19 mouse cellular contexts compared by ENCODE assay signal in the genomic region with DNA sequence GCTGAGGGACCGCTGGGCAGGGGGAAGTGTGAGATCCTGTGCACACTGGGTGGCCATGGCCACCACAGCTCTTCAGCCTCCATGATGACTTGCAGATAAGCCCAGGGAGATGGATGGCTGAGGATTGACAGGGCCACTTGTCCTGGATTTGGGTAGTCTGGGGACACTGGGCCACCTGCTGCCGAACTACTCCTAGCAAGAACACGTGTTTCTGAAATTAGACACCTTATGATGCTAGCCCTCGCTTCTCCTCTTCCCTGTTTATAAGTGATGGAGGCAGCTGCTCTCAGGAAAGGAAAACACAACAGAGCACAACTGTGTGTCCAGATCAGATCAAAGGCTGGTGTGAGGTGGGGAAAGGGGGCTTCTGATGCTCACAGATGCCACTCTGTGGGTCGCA.
DNase-seq lines count a peak whose midpoint lies in the region; ATAC-seq and TF ChIP-seq lines count a peak whose summit lies in the region.
"Had no signal": no experiment of that assay in that cellular context is flagged by ENCODE, and none has a peak within 500 bp of the region (broad histone marks: within the 10 kb centered on the region; RNA-seq: fewer than 3 reads in every experiment).

No protein-coding gene starts in this region.

- no peak overlapping the region for H3K9ac ChIP-seq in midbrain, embryonic 11.5 days (ENCODE audit: low read length)
- H3K9ac ChIP-seq in midbrain, embryonic 13.5 days (replicated peaks): no peak overlapping the region
- H3K9ac ChIP-seq in embryonic facial prominence, embryonic 15.5 days: no peak overlapping the region
- no peak overlapping the region for H3K9ac ChIP-seq in limb, embryonic 12.5 days (replicated peaks)
- no peak overlapping the region for H3K9ac ChIP-seq in forebrain, postnatal 0 days
- H3K9ac ChIP-seq: forebrain, embryonic 12.5 days; heart, embryonic 13.5 days; hindbrain, embryonic 14.5 days; midbrain, embryonic 15.5 days had no signal

- H3K4me3 ChIP-seq in midbrain, embryonic 11.5 days (ENCODE audit: low read depth, low read length): no peak overlapping the region
- H3K4me3 ChIP-seq in midbrain, embryonic 13.5 days (replicated peaks): no peak overlapping the region
- H3K4me3 ChIP-seq in embryonic facial prominence, embryonic 15.5 days (replicated peaks): no peak overlapping the region
- no peak overlapping the region for H3K4me3 ChIP-seq in limb, embryonic 12.5 days (replicated peaks)
- H3K4me3 ChIP-seq in forebrain, postnatal 0 days (ENCODE audit: low read depth, low read length): no peak overlapping the region
- H3K4me3 ChIP-seq: forebrain, embryonic 12.5 days; heart, embryonic 13.5 days; midbrain, embryonic 15.5 days had no signal

- ATAC-seq in midbrain, embryonic 11.5 days (ENCODE audit: low FRiP score): no peak
- no peak for ATAC-seq in midbrain, embryonic 13.5 days
- ATAC-seq in embryonic facial prominence, embryonic 15.5 days (ENCODE audit: insufficient number of reproducible peaks, low FRiP score, low TSS enrichment, low read depth): peak; percentile 29; the same call in 1 of the 2 replicates
- ATAC-seq in limb, embryonic 12.5 days (ENCODE audit: insufficient number of reproducible peaks, insufficient read depth, low FRiP score, low TSS enrichment, low read depth): no peak
- ATAC-seq in forebrain, postnatal 0 days: no peak
- ATAC-seq: midbrain, embryonic 15.5 days had no signal

- DNase-seq in midbrain, embryonic 11.5 days (ENCODE audit: low spot score, missing footprints): peak; percentile 45
- no peak for DNase-seq in kidney, adult 11 months
- no peak for DNase-seq in forebrain, postnatal 0 days
- no peak for DNase-seq in kidney, postnatal 10 days
- DNase-seq: adrenal gland, adult 2 months; cerebellum, adult 8-10 months; kidney, adult 9 months; liver; lung, postnatal 10 days; retina, postnatal 1 day; right cerebral cortex, postnatal 4 days had no signal

- H3K4me2 ChIP-seq in midbrain, embryonic 11.5 days: no peak overlapping the region
- H3K4me2 ChIP-seq in midbrain, embryonic 13.5 days (replicated peaks): no peak overlapping the region
- no peak overlapping the region for H3K4me2 ChIP-seq in embryonic facial prominence, embryonic 15.5 days (replicated peaks)
- H3K4me2 ChIP-seq in limb, embryonic 12.5 days: no peak overlapping the region
- H3K4me2 ChIP-seq in forebrain, postnatal 0 days (ENCODE audit: low read depth): no peak overlapping the region
- H3K4me2 ChIP-seq: forebrain, embryonic 12.5 days; heart, embryonic 13.5 days; hindbrain, embryonic 14.5 days; midbrain, embryonic 15.5 days had no signal

- 81% methylated on average over 5 of the region's 5 CpGs for WGBS in midbrain, embryonic 11.5 days
- whole genome bisulfite sequencing in midbrain, embryonic 13.5 days: 81% methylated on average over 5 of the region's 5 CpGs
- 59% methylated on average over 5 of the region's 5 CpGs for WGBS in embryonic facial prominence, embryonic 15.5 days
- 42% methylated on average over 5 of the region's 5 CpGs for WGBS in limb, embryonic 12.5 days
- 85% methylated on average over 5 of the region's 5 CpGs for WGBS in forebrain, postnatal 0 days

- H3K36me3 ChIP-seq in midbrain, embryonic 11.5 days (ENCODE audit: control insufficient read depth, insufficient read depth, low read length): no peaks in the 10 kb centered on the region
- no peaks in the 10 kb centered on the region for H3K36me3 ChIP-seq in midbrain, embryonic 13.5 days
- no peaks in the 10 kb centered on the region for H3K36me3 ChIP-seq in embryonic facial prominence, embryonic 15.5 days
- H3K36me3 ChIP-seq in limb, embryonic 12.5 days: no peaks in the 10 kb centered on the region
- H3K36me3 ChIP-seq in forebrain, postnatal 0 days (ENCODE audit: insufficient read depth): no peaks in the 10 kb centered on the region
- H3K36me3 ChIP-seq: forebrain, embryonic 12.5 days; heart, embryonic 13.5 days; midbrain, embryonic 15.5 days had no signal

- no peaks in the 10 kb centered on the region for H3K9me3 ChIP-seq in midbrain, embryonic 11.5 days (ENCODE audit: control insufficient read depth, low read length)
- H3K9me3 ChIP-seq in midbrain, embryonic 13.5 days: no peaks in the 10 kb centered on the region
- H3K9me3 ChIP-seq in embryonic facial prominence, embryonic 15.5 days (replicated peaks): no peaks in the 10 kb centered on the region
- H3K9me3 ChIP-seq in limb, embryonic 12.5 days: no peaks in the 10 kb centered on the region
- no peaks in the 10 kb centered on the region for H3K9me3 ChIP-seq in forebrain, postnatal 0 days (ENCODE audit: low read length)
- H3K9me3 ChIP-seq: forebrain, embryonic 12.5 days; heart, embryonic 13.5 days; midbrain, embryonic 15.5 days had no signal

- TF ChIP-seq CTCF in forebrain, postnatal 0 days (IDR thresholded peaks at IDR 0.05; ENCODE audit: low read depth): no peak

- H3K27me3 ChIP-seq in midbrain, embryonic 11.5 days (ENCODE audit: control insufficient read depth, insufficient read depth, low read length): no peaks in the 10 kb centered on the region
- no peaks in the 10 kb centered on the region for H3K27me3 ChIP-seq in midbrain, embryonic 13.5 days
- H3K27me3 ChIP-seq in embryonic facial prominence, embryonic 15.5 days: no peaks in the 10 kb centered on the region
- H3K27me3 ChIP-seq in limb, embryonic 12.5 days: no peaks in the 10 kb centered on the region
- no peaks in the 10 kb centered on the region for H3K27me3 ChIP-seq in forebrain, postnatal 0 days (ENCODE audit: insufficient read depth, low read length)
- H3K27me3 ChIP-seq: forebrain, embryonic 12.5 days; heart, embryonic 13.5 days; midbrain, embryonic 15.5 days had no signal

- no peaks in the 10 kb centered on the region for H3K4me1 ChIP-seq in midbrain, embryonic 11.5 days (ENCODE audit: control insufficient read depth, insufficient read depth, low read length)
- H3K4me1 ChIP-seq in midbrain, embryonic 13.5 days (replicated peaks): 0 out of 2 replicates have a peak, but pooled peaks cover 3% of the 10 kb centered on the region
- H3K4me1 ChIP-seq in embryonic facial prominence, embryonic 15.5 days: peaks cover 15% of the 10 kb centered on the region
- H3K4me1 ChIP-seq in limb, embryonic 12.5 days (replicated peaks): peaks cover 31% of the 10 kb centered on the region
- no peaks in the 10 kb centered on the region for H3K4me1 ChIP-seq in forebrain, postnatal 0 days (ENCODE audit: insufficient read depth)
- H3K4me1 ChIP-seq: midbrain, embryonic 15.5 days had no signal

- H3K27ac ChIP-seq in midbrain, embryonic 11.5 days (ENCODE audit: low read depth, low read length): no peak overlapping the region
- no peak overlapping the region for H3K27ac ChIP-seq in midbrain, embryonic 13.5 days
- no peak overlapping the region for H3K27ac ChIP-seq in embryonic facial prominence, embryonic 15.5 days (replicated peaks)
- 0 out of 2 replicates have a peak overlapping the region, but pooled peaks have one; percentile 12 for H3K27ac ChIP-seq in limb, embryonic 12.5 days
- no peak overlapping the region for H3K27ac ChIP-seq in forebrain, postnatal 0 days (ENCODE audit: low read depth, low read length)
- H3K27ac ChIP-seq: forebrain, embryonic 12.5 days; heart, embryonic 13.5 days; hindbrain, embryonic 14.5 days; midbrain, embryonic 15.5 days; stomach, postnatal 0 days had no signal
